Mouse (Mus musculus) cerebellum, postnatal 10 days (tissue): ENCODE results near the gene Gm20532.

ENCODE experiments used
- DNase-seq, 2 experiments: peaks; one replicate each; pipeline ENCODE4 v3.0.0; 2021; ENCODE audit warnings: mixed read lengths in 2 of 2

Gm20532 gene

GRCm38 (mm10) chr2:26661143-26661752, 74.8 kb downstream of the Gm20532 start:
- DNase-seq = peak; percentile 44 to 56

GRCm38 (mm10) chr2:26661768-26662508, 75.5 kb downstream of the Gm20532 start:
- peak; percentile 13 to 22 for DNase-seq

GRCm38 (mm10) chr2:26662509-26662882, 76.1 kb downstream of the Gm20532 start:
- DNase-seq = no peak

GRCm38 (mm10) chr2:26663112-26663511, 76.7 kb downstream of the Gm20532 start:
- no peak for DNase-seq

- DNase-seq = peak; percentile 73 to 79
These were observed 77.1 kb downstream of the Gm20532 start for GRCm38 (mm10) chr2:26663551-26663950.

GRCm38 (mm10) chr2:26668746-26669145, 82.3 kb downstream of the Gm20532 start:
- no peak for DNase-seq

- DNase-seq = no peak
These were observed 84.7 kb downstream of the Gm20532 start, which contains the start of gene Lcn4 for GRCm38 (mm10) chr2:26671182-26671581. Gene Lcn4, minus strand, starts transcription at chr2:26671282.
